ENCODE assay signal across 8 mouse cellular contexts in the genomic region with DNA sequence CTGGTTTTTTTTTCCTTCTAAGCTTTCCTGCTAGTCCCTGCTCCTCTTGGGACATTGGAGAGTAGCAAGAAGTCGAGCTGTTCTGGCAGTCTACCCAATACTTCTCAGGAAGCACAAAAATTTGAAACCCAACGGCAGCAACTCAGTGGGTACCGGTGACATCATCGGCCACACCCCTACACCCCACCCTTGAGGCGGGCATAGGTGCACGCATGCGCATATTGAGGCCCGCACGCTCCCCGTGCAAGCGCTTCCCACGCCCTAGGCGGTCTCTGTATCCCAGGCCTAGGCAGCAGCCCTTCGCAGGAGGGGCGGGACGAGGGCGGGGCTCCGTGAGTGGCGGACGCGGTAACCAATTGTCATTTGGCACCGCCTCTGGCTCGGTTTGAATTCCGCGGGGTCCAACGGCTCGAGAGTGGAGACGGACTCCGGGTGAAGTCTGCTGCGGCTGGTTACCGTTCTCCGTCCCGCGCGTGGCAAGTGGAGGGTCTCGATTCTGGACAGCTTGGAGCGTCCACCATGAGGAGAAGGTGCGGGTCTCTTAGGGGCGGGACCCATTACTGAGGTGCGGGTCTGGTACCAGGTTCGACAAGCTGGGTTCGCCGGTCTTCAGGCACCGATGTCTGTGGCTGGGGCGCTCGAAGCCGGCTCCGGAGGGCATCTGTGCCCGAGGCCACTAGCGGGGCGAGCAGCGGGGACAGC. TPM values are rescaled to one million over a fixed set of nuclear protein-coding genes. Genes with fewer than 3 reads are reported as not detected.
DNase-seq lines count a peak whose midpoint lies in the region; ATAC-seq and TF ChIP-seq lines count a peak whose summit lies in the region.

Prc1 (plus strand) TSS at position 389 of the 702 bp plus-strand sequence.

- TF ChIP-seq POLR2A in bone marrow macrophage, adult 2 months (IDR thresholded peaks at IDR 0.05; ENCODE audit: borderline replicate concordance, low read depth, low read length), result no peak
- TF ChIP-seq POLR2A in embryonic fibroblast, embryonic 13.5 days (IDR thresholded peaks at IDR 0.05; ENCODE audit: low read depth, low read length), result peak; percentile 87

- H3K36me3 ChIP-seq in kidney, embryonic 14.5 days (ENCODE audit: control insufficient read depth, insufficient read depth, low read length), result peaks cover 12% of the 10 kb centered on the region
- peaks cover 10% of the 10 kb centered on the region for H3K36me3 ChIP-seq in limb, embryonic 15.5 days

- no peaks in the 10 kb centered on the region for H3K27me3 ChIP-seq in kidney, embryonic 14.5 days (ENCODE audit: control insufficient read depth, insufficient read depth, low read length)
- H3K27me3 ChIP-seq in limb, embryonic 15.5 days, result no peaks in the 10 kb centered on the region

- under 1% methylated on average over 52 of the region's 52 CpGs for WGBS in kidney, embryonic 14.5 days
- under 1% methylated on average over 52 of the region's 52 CpGs for WGBS in limb, embryonic 15.5 days

- DNase-seq in A20 (ENCODE audit: low read depth, low spot score), result peak; percentile 99
- DNase-seq in heart, adult 9 months (ENCODE audit: low spot score in 2 of 2), result peak; percentile 98
- DNase-seq in monocyte, adult 2 months (ENCODE audit: low read depth in 1 of 2, low spot score in 2 of 2), result peak; percentile 97 to 98
- DNase-seq in spleen, postnatal 36 days (ENCODE audit: low spot score in 2 of 2), result peak; percentile 99

- peaks cover 21% of the 10 kb centered on the region for H3K4me1 ChIP-seq in bone marrow macrophage, adult 2 months (ENCODE audit: control insufficient read depth, insufficient read depth, low read length)
- peaks cover 9% of the 10 kb centered on the region for H3K4me1 ChIP-seq in embryonic fibroblast, embryonic 13.5 days (ENCODE audit: control insufficient read depth, insufficient read depth, low read length)
- peaks cover 7% of the 10 kb centered on the region; the same call in 1 of the 2 replicates for H3K4me1 ChIP-seq in kidney, embryonic 14.5 days (ENCODE audit: control insufficient read depth, insufficient read depth, low read length)
- peaks cover 11% of the 10 kb centered on the region; the same call in 1 of the 2 replicates for H3K4me1 ChIP-seq in limb, embryonic 15.5 days

- H3K9ac ChIP-seq in kidney, embryonic 14.5 days (ENCODE audit: low read depth, low read length), result peak within 1 kb of the TSS; percentile 77
- H3K9ac ChIP-seq in limb, embryonic 15.5 days, result peak within 1 kb of the TSS; percentile 39

- peak within 1 kb of the TSS; percentile 70 for H3K4me3 ChIP-seq in bone marrow macrophage, adult 2 months (ENCODE audit: insufficient read depth, low read length)
- peak within 1 kb of the TSS; percentile 78 for H3K4me3 ChIP-seq in embryonic fibroblast, embryonic 13.5 days (ENCODE audit: insufficient read depth, low read length)
- peak within 1 kb of the TSS; percentile 95 for H3K4me3 ChIP-seq in kidney, embryonic 14.5 days (ENCODE audit: low read length)
- H3K4me3 ChIP-seq in limb, embryonic 15.5 days, result peak within 1 kb of the TSS; percentile 74

- TF ChIP-seq CTCF in bone marrow macrophage, adult 2 months (IDR thresholded peaks at IDR 0.05; ENCODE audit: low read depth, low read length), result no peak
- no peak for TF ChIP-seq CTCF in embryonic fibroblast, embryonic 13.5 days (IDR thresholded peaks at IDR 0.05; ENCODE audit: borderline replicate concordance, insufficient read depth, low read length)

- H3K9me3 ChIP-seq in kidney, embryonic 14.5 days (ENCODE audit: control insufficient read depth, low read length), result no peaks in the 10 kb centered on the region
- H3K9me3 ChIP-seq in limb, embryonic 15.5 days, result no peaks in the 10 kb centered on the region

- H3K4me2 ChIP-seq in kidney, embryonic 14.5 days (replicated peaks; ENCODE audit: low read depth, low read length), result peak within 1 kb of the TSS; percentile 48
- H3K4me2 ChIP-seq in limb, embryonic 15.5 days, result peak within 1 kb of the TSS; percentile 75

- H3K27ac ChIP-seq in bone marrow macrophage, adult 2 months (ENCODE audit: insufficient read depth, low read depth, low read length), result peak within 1 kb of the TSS; percentile 31
- H3K27ac ChIP-seq in embryonic fibroblast, embryonic 13.5 days (ENCODE audit: insufficient read depth, low read length), result peak within 1 kb of the TSS; percentile 71
- H3K27ac ChIP-seq in kidney, embryonic 14.5 days (ENCODE audit: low read depth, low read length), result peak within 1 kb of the TSS; percentile 76
- H3K27ac ChIP-seq in limb, embryonic 15.5 days, result peak within 1 kb of the TSS; percentile 83

- peak; percentile 100 for ATAC-seq in kidney, embryonic 14.5 days (ENCODE audit: low FRiP score, low TSS enrichment)
- peak; percentile 98 for ATAC-seq in limb, embryonic 15.5 days (ENCODE audit: insufficient number of reproducible peaks, low FRiP score, low TSS enrichment, low read depth)

RNA-seq across cellular contexts. Expression of gene Prc1, which starts in this region (rescaled TPM):
- 66.9 and 68.7 TPM in 2 replicates for polyA plus RNA-seq in bone marrow macrophage, adult 2 months (2012; ENCODE audit: insufficient read depth, insufficient read length, missing spikeins)
- polyA plus RNA-seq in embryonic fibroblast, embryonic 13.5 days (2011; ENCODE audit: insufficient read length, low read depth, missing spikeins), result 94.6 and 124 TPM in 2 replicates
- 140 and 158 TPM in 2 replicates for polyA plus RNA-seq in kidney, embryonic 14.5 days (2014; fragmentation: Nextera tagmentation; extraction: Ambion mirVana)
- polyA plus RNA-seq in limb, embryonic 15.5 days (2015; fragmentation: Nextera tagmentation; extraction: Ambion mirVana), result 103 and 116 TPM in 2 replicates

Comparison
In these comparisons a context has a peak if more than half of its experiments do, and no peak if none do; other contexts are left out.
1. Peak in every context shown above with its lines: DNase-seq, ATAC-seq, H3K4me3 ChIP-seq and H3K27ac ChIP-seq.
2. H3K27ac ChIP-seq: peak in every context shown above with its lines; median percentile 83 in limb, embryonic 15.5 days; 76 in kidney, embryonic 14.5 days; 71 in embryonic fibroblast, embryonic 13.5 days; 31 in bone marrow macrophage, adult 2 months.